Mouse (Mus musculus) heart, embryonic 14.5 days (tissue): ENCODE data around the gene Fam19a1. TPM values are rescaled to one million over a fixed set of nuclear protein-coding genes. Genes with fewer than 3 reads are reported as not detected.

ENCODE experiments used
- ATAC-seq: fragments of 200-750 bp; cut with Nextera tagmentation; 2 replicates; pipeline ENCODE4 v1.8.0; 2017; ENCODE audit warnings: low read depth, moderate TSS enrichment; ENCODE audit not compliant: insufficient number of reproducible peaks, insufficient read depth, low FRiP score
- H3K27ac ChIP-seq, 2 experiments: fragments of 200-500 bp in 1 of 2; fragments of 300-500 bp in 1 of 2; sonication (generic) in 1 of 2; replicated peaks in 1 of 2; 2 replicates each; pipeline ENCODE4 v1.5.1; 2012 to 2014; ENCODE audit warnings: low read depth in 2 of 2, low read length in 2 of 2, control low read depth in 1 of 2, mild to moderate bottlenecking in 1 of 2, mixed read lengths in 1 of 2; ENCODE audit not compliant: control insufficient read depth in 1 of 2, insufficient read depth in 1 of 2
- H3K27me3 ChIP-seq: fragments of 300-500 bp; sonication (generic); 2 replicates; pipeline ENCODE4 v1.6.1; 2014; ENCODE audit warnings: mild to moderate bottlenecking, low read length, control low read depth; ENCODE audit not compliant: control insufficient read depth, insufficient read depth
- H3K36me3 ChIP-seq: fragments of 300-500 bp; sonication (generic); 2 replicates; pipeline ENCODE4 v1.6.1; 2014; ENCODE audit warnings: mild to moderate bottlenecking, control low read depth, low read length, mixed read lengths; ENCODE audit not compliant: control insufficient read depth, insufficient read depth
- H3K4me1 ChIP-seq, 2 experiments: fragments of 200-500 bp in 1 of 2; fragments of 300-500 bp in 1 of 2; sonication (generic) in 1 of 2; 2 replicates each; pipeline ENCODE4 v1.6.1; 2012 to 2014; ENCODE audit warnings: low read length in 2 of 2, control low read depth in 1 of 2, mixed read lengths in 1 of 2; ENCODE audit not compliant: control insufficient read depth in 2 of 2, insufficient read depth in 2 of 2
- H3K4me2 ChIP-seq: fragments of 300-500 bp; sonication (generic); 2 replicates; pipeline ENCODE4 v1.6.1; 2014; ENCODE audit warnings: mild to moderate bottlenecking, low read length
- H3K4me3 ChIP-seq, 2 experiments: fragments of 200-500 bp in 1 of 2; fragments of 300-500 bp in 1 of 2; sonication (generic) in 1 of 2; 2 replicates each; pipeline ENCODE4 v1.5.1; 2012 to 2014; ENCODE audit warnings: low read length in 2 of 2, mild to moderate bottlenecking in 2 of 2, control low read depth in 1 of 2, low read depth in 1 of 2, moderate library complexity in 1 of 2; ENCODE audit not compliant: control insufficient read depth in 1 of 2, insufficient read depth in 1 of 2
- H3K9ac ChIP-seq: fragments of 300-500 bp; sonication (generic); 2 replicates; pipeline ENCODE4 v1.6.1; 2014; ENCODE audit warnings: mild to moderate bottlenecking, low read length
- H3K9me3 ChIP-seq: fragments of 300-500 bp; sonication (generic); 2 replicates; pipeline ENCODE4 v1.6.1; 2016; ENCODE audit warnings: low read length, control low read depth; ENCODE audit not compliant: control insufficient read depth
- WGBS: fragments of 180-500 bp; shearing (Covaris S2); extraction: QIAGEN DNeasy Blood & Tissue Kit; methylation state at CpG from one replicate; pipeline ENCODE4 v1.1.7; 2014; 5-methylcytosine and 5-hydroxymethylcytosine counted together
- polyA plus RNA-seq: library from polyadenylated mRNA; unstranded; fragments of >200 nt; fragmentation: Nextera tagmentation; extraction: Ambion mirVana; gene quantifications from 2 replicates; pipeline ENCODE4 v1.2.1, GENCODE M21; 2014

Fam19a1 gene
- polyA plus RNA-seq, 1 experiment from 2014 or later: 0.11 TPM

- Histone ChIP-seq H3K36me3 (no peaks in the 10 kb centered on the region), H3K27me3 (no peaks in the 10 kb centered on the region), H3K4me1 (no peaks in the 10 kb centered on the region), H3K9ac (no peak overlapping the region), H3K4me3 (no peak overlapping the region), H3K4me2 (no peak overlapping the region), H3K27ac (no peak overlapping the region), H3K9me3 (no peaks in the 10 kb centered on the region)
- WGBS: 68% methylated on average over 5 of the region's 5 CpGs
- ATAC-seq: no peak
These were observed 386.5 kb downstream of the Fam19a1 start for GRCm38 (mm10) chr6:96499464-96499863.

- Histone ChIP-seq H3K9me3 (no peaks in the 10 kb centered on the region), H3K27ac (no peak overlapping the region), H3K4me2 (no peak overlapping the region), H3K4me3 (no peak overlapping the region), H3K4me1 (no peaks in the 10 kb centered on the region), H3K36me3 (no peaks in the 10 kb centered on the region), H3K27me3 (no peaks in the 10 kb centered on the region), H3K9ac (no peak overlapping the region)
- no peak for ATAC-seq
- WGBS: 61% methylated on average over 2 of the region's 2 CpGs
These were observed 428.6 kb downstream of the Fam19a1 start for GRCm38 (mm10) chr6:96541600-96541999.

GRCm38 (mm10) chr6:96544832-96545231 lies 431.9 kb downstream of the Fam19a1 start:
- H3K4me3 ChIP-seq: no peak overlapping the region
- WGBS: 62% methylated on average over 3 of the region's 3 CpGs
- no peaks in the 10 kb centered on the region for H3K36me3 ChIP-seq
- H3K27ac ChIP-seq: no peak overlapping the region
- ATAC-seq: no peak
- no peaks in the 10 kb centered on the region for H3K9me3 ChIP-seq
- no peak overlapping the region for H3K9ac ChIP-seq
- H3K4me2 ChIP-seq: no peak overlapping the region
- no peaks in the 10 kb centered on the region for H3K27me3 ChIP-seq
- no peaks in the 10 kb centered on the region for H3K4me1 ChIP-seq

DNA sequence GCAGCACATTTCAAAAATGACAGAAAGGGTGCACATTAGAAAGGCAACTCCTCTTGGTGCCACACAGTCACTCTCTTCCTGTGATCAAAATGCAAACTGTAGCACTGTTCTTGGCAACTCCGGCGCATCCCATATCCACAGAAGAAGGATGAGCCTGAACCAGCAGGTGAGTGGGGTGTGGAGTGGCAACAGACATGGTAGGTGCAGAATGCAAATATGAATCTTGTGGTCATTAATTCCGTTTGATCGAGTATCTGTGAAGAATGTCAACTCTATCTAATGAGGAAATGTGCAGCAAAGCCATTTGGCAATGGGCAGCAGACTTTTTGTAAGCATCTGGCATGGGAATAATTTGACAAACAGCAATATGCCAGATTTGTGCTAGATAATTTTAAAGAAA lies 437.5 kb downstream of the Fam19a1 start:
- no peaks in the 10 kb centered on the region for H3K4me1 ChIP-seq
- no peak overlapping the region for H3K9ac ChIP-seq
- H3K27ac ChIP-seq: no peak overlapping the region
- no peaks in the 10 kb centered on the region for H3K9me3 ChIP-seq
- ATAC-seq: no peak
- H3K4me3 ChIP-seq: no peak overlapping the region
- H3K4me2 ChIP-seq: no peak overlapping the region
- no peaks in the 10 kb centered on the region for H3K27me3 ChIP-seq
- WGBS: 81% methylated on average over 4 of the region's 4 CpGs
- H3K36me3 ChIP-seq: no peaks in the 10 kb centered on the region

- Histone ChIP-seq H3K4me1 (no peaks in the 10 kb centered on the region), H3K27me3 (no peaks in the 10 kb centered on the region), H3K4me2 (no peak overlapping the region), H3K9me3 (no peaks in the 10 kb centered on the region), H3K4me3 (no peak overlapping the region), H3K9ac (no peak overlapping the region), H3K27ac (no peak overlapping the region), H3K36me3 (no peaks in the 10 kb centered on the region)
- 46% methylated on average over 5 of the region's 5 CpGs for WGBS
- ATAC-seq: no peak
These were observed 465.7 kb downstream of the Fam19a1 start for GRCm38 (mm10) chr6:96578649-96579048.

- Histone ChIP-seq H3K4me3 (no peak overlapping the region), H3K4me2 (no peak overlapping the region), H3K36me3 (no peaks in the 10 kb centered on the region), H3K27ac (no peak overlapping the region), H3K4me1 (no peaks in the 10 kb centered on the region), H3K9me3 (no peaks in the 10 kb centered on the region), H3K27me3 (no peaks in the 10 kb centered on the region), H3K9ac (no peak overlapping the region)
- WGBS: 59% methylated on average over 4 of the region's 4 CpGs
- ATAC-seq: no peak
These were observed 467.8 kb downstream of the Fam19a1 start for GRCm38 (mm10) chr6:96580726-96581125.

GRCm38 (mm10) chr6:96581187-96581586 lies 468.2 kb downstream of the Fam19a1 start:
- H3K36me3 ChIP-seq: no peaks in the 10 kb centered on the region
- H3K27ac ChIP-seq: no peak overlapping the region
- H3K27me3 ChIP-seq: no peaks in the 10 kb centered on the region
- no peak overlapping the region for H3K4me2 ChIP-seq
- WGBS: 70% methylated on average over 3 of the region's 3 CpGs
- no peak overlapping the region for H3K9ac ChIP-seq
- no peak for ATAC-seq
- H3K9me3 ChIP-seq: no peaks in the 10 kb centered on the region
- H3K4me3 ChIP-seq: no peak overlapping the region
- H3K4me1 ChIP-seq: no peaks in the 10 kb centered on the region

GRCm38 (mm10) chr6:96587427-96587826 lies 474.5 kb downstream of the Fam19a1 start:
- H3K27ac ChIP-seq: no peak overlapping the region
- H3K27me3 ChIP-seq: no peaks in the 10 kb centered on the region
- no peak overlapping the region for H3K4me2 ChIP-seq
- no peaks in the 10 kb centered on the region for H3K4me1 ChIP-seq
- ATAC-seq: no peak
- no peaks in the 10 kb centered on the region for H3K9me3 ChIP-seq
- 85% methylated on average over 4 of the region's 4 CpGs for WGBS
- H3K9ac ChIP-seq: no peak overlapping the region
- H3K4me3 ChIP-seq: no peak overlapping the region
- no peaks in the 10 kb centered on the region for H3K36me3 ChIP-seq
